ENCODE assay signal across 9 mouse cellular contexts in genomic region chr2:65337378-65338140, GRCm38 (mm10). TPM values are rescaled to one million over a fixed set of nuclear protein-coding genes. Genes with fewer than 3 reads are reported as not detected.
A peak's percentile ranks its signal among the peaks of the same experiment; 100 is the strongest.
DNase-seq lines count a peak whose midpoint lies in the region; ATAC-seq and TF ChIP-seq lines count a peak whose summit lies in the region.
"Had no signal": no experiment of that assay in that cellular context is flagged by ENCODE, and none has a peak within 500 bp of the region (broad histone marks: within the 10 kb centered on the region; RNA-seq: fewer than 3 reads in every experiment).

No protein-coding gene starts in this region.

- no peak overlapping the region for H3K4me3 ChIP-seq in hindbrain, embryonic 14.5 days (replicated peaks; ENCODE audit: low read length)
- H3K4me3 ChIP-seq: embryonic facial prominence, embryonic 15.5 days had no signal

- H3K9ac ChIP-seq in hindbrain, embryonic 14.5 days: 0 out of 2 replicates have a peak overlapping the region, but pooled peaks have one; percentile 35
- H3K9ac ChIP-seq: embryonic facial prominence, embryonic 15.5 days had no signal

- H3K9me3 ChIP-seq in hindbrain, embryonic 14.5 days (ENCODE audit: control insufficient read depth, low read length): no peaks in the 10 kb centered on the region
- H3K9me3 ChIP-seq: embryonic facial prominence, embryonic 15.5 days had no signal

- WGBS in hindbrain, embryonic 14.5 days: 17% methylated on average over 14 of the region's 14 CpGs

- H3K4me2 ChIP-seq in hindbrain, embryonic 14.5 days (replicated peaks): 0 out of 2 replicates have a peak overlapping the region, but pooled peaks have one; percentile 25
- H3K4me2 ChIP-seq: embryonic facial prominence, embryonic 15.5 days had no signal

- DNase-seq in ES-CJ7 (ENCODE audit: low read depth, low spot score): peak; percentile 35
- peak; percentile 88 for DNase-seq in brain, embryonic 14.5 days (ENCODE audit: low read depth)
- peak; percentile 75 for DNase-seq in hindbrain, embryonic 14.5 days (ENCODE audit: low spot score)
- DNase-seq in layer of hippocampus, adult 9-11 months: peak; percentile 57
- DNase-seq in lung, postnatal 25 days (ENCODE audit: low spot score): peak; percentile 28
- peak; percentile 5 to 47 for DNase-seq in right cerebral cortex, postnatal 36 days (ENCODE audit: low spot score in 2 of 2)
- no peak for DNase-seq in T-cell, adult 2 months (ENCODE audit: low spot score)

- H3K36me3 ChIP-seq in hindbrain, embryonic 14.5 days (replicated peaks; ENCODE audit: control insufficient read depth, insufficient read depth): no peaks in the 10 kb centered on the region
- H3K36me3 ChIP-seq: embryonic facial prominence, embryonic 15.5 days had no signal

- H3K27ac ChIP-seq in hindbrain, embryonic 14.5 days: no peak overlapping the region
- H3K27ac ChIP-seq: embryonic facial prominence, embryonic 15.5 days had no signal

- TF ChIP-seq CTCF in brain, embryonic 14.5 days (IDR thresholded peaks at IDR 0.05; ENCODE audit: borderline replicate concordance, extremely low read depth, insufficient read depth, insufficient read length): peak; percentile 75

- H3K4me1 ChIP-seq in hindbrain, embryonic 14.5 days (replicated peaks; ENCODE audit: control insufficient read depth, insufficient read depth, low read length): no peaks in the 10 kb centered on the region
- H3K4me1 ChIP-seq: embryonic facial prominence, embryonic 15.5 days had no signal

- TF ChIP-seq POLR2A in brain, embryonic 14.5 days (IDR thresholded peaks at IDR 0.05; ENCODE audit: borderline replicate concordance, extremely low read depth, insufficient read depth, insufficient read length, poor library complexity, severe bottlenecking): no peak

- H3K27me3 ChIP-seq in hindbrain, embryonic 14.5 days (ENCODE audit: control insufficient read depth, insufficient read depth, low read length): no peaks in the 10 kb centered on the region
- H3K27me3 ChIP-seq: embryonic facial prominence, embryonic 15.5 days had no signal

- ATAC-seq in frontal cortex, adult (ENCODE audit: low TSS enrichment): peak; percentile 99
- ATAC-seq in hindbrain, embryonic 14.5 days (ENCODE audit: low FRiP score): peak; percentile 78

RNA-seq across cellular contexts. Expression of gene Slc38a11, which starts 26.3 kb away (rescaled TPM):
- polyA plus RNA-seq in brain, embryonic 14.5 days (2012; rRNA removed): 0.57 and 1.1 TPM in 2 replicates
- 1.5 and 3.0 TPM in 2 replicates for polyA plus RNA-seq in hindbrain, embryonic 14.5 days (2014; fragmentation: Nextera tagmentation; extraction: Ambion mirVana)
